Mouse (Mus musculus): ENCODE measurements around the gene 5530400C23Rik.
"Not testable (repeated sequence)": the region's sequence is repeated elsewhere in the genome, so short reads cannot be mapped to it uniquely, and the experiment has no call there.

The 5530400C23Rik gene

DNA sequence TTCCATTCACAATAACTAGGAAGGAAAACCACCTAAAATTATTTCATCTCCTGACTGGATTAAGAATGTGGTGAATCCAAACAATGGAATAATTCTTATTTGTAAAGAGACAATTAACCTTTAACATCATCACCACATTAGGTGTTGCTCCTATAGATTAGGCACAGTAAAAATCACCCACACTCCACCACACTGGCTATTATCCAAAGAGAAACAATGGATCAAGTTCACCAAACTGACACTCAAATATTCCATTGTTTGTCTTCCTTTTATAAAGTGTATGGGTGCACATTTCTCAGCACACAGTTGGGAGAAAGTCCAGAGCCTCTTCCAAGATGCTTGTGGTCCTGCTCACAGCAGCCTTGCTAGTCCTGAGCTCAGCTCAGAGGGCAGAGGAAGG, at the start of gene 5530400C23Rik:
Gene 5530400C23Rik (plus strand): TSS at position 301 of the 400 bp plus-strand sequence.
- DNase-seq (ENCODE audit: low spot score) = not testable (repeated sequence)

DNA sequence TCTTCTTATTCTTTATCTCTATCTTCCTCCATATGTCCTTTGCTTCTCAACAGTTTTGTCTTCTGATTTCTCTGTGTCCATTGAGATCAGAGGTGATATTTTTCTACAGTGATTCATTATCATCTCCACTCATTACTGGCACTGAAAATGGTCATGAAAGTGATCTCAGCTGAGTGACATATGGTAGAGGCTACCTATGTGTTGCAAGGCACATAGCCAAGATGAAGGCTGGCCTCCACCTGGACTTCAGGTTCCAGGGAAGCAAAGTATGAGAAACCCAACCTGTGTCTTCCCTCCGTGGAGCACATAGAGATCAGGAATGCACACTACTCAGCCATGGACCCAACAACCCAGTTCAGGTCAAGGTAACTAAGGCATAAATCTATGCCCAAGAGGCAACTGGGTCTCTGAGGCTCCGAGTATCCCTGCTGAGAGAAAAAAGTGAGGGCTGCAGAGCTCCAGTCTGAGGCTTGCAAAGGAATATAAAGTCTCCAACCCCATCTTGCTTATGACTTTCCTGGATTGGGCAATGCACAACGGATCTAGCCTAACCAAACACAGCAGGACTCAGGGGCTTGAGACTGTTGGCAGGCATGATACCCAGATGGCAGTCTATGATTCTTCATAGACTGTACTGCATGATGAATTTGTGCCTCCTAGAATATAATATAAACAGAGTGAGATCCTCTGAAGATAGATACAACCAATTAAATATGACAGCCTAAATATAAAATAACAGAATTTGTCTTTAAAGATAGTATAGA, 14.1 kb downstream of the 5530400C23Rik start:
- DNase-seq (ENCODE audit: low spot score) = no peak

DNA sequence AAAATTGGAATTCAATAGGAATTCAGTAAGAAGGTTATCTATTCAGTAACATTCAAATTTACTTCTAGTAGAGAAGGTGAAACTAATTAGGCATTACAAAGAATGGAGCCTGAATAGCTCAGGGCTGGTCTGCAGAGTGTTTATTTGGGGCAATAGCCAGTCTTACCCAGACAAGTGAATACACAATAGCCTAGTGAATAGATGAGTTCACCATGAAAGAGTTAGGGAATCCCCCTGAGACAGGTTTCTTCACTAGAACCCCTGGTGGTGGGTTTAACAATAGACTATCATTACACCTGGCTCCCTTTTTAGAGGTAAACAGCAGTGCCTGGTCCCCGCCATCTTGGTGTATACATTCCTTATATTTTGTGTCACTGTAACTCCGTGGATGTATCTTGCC, 21.9 kb downstream of the 5530400C23Rik start:
- DNase-seq (ENCODE audit: low spot score) = not testable (repeated sequence)

DNA sequence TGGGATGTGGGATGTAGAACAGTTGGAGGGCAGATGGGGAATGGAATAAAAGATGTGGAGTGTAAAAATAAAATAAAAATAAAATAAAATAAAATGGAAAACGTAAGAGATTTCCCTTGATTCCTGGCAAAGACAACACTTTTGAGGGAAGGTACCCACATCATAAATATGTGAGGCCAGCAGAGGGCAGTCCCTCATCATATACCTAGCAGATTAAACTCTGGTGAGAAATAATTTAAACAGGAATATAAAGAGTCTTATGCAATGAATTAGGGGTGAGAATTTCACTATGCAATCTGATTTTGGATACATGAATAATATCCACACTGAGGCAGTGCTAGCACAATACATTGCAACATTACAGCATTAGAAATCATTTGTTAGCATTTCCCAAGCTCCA, 46.5 kb downstream of the 5530400C23Rik start:
- DNase-seq (ENCODE audit: low spot score) = no peak

DNA sequence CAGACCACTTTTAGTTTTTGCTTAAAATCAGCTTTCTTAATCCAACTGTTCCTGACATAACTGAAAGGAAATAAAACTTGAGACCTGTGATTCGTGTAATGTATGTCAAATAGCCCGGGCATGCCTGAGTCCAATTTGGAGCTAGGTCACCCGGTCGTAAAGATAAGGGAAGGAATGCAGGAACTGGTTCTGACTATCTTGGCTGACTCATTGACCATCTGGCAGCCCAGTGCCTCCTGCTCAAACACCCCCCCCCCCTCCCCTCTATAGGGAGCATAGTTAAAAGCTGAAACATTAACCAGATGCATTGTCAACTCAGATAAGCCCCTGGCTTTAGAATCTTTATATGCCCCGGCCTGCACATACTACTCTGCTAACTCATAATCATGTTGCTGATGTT, 49.7 kb downstream of the 5530400C23Rik start:
- not testable (repeated sequence) for DNase-seq (ENCODE audit: low spot score)
